Mouse (Mus musculus): ENCODE measurements at regions not wholly inside any gene's neighbourhood (a gene's known extent, or its start where the extent isn't known, plus 50 kb on each side); places are given as distances from the start of the nearest gene placed in this dataset. TPM values are rescaled to one million over a fixed set of nuclear protein-coding genes. Genes with fewer than 3 reads are reported as not detected.

GRCm38 (mm10) chr14:105377035-105377621, 118.8 kb downstream of the Ndfip2 start:
- H3K4me3 ChIP-seq = no peak overlapping the region
- no peak overlapping the region for H3K9ac ChIP-seq
- no peaks in the 10 kb centered on the region for H3K9me3 ChIP-seq
- 0 out of 2 replicates have a peak, but pooled peaks cover 3% of the 10 kb centered on the region for H3K4me1 ChIP-seq (replicated peaks)
- 79% methylated on average over 4 of the region's 4 CpGs for WGBS
- H3K4me2 ChIP-seq = no peak overlapping the region
- no peak overlapping the region for H3K27ac ChIP-seq (replicated peaks)
- H3K36me3 ChIP-seq = no peaks in the 10 kb centered on the region
- no peaks in the 10 kb centered on the region for H3K27me3 ChIP-seq
- ATAC-seq (ENCODE audit: low FRiP score, low read depth) = no peak

- ATAC-seq (ENCODE audit: low FRiP score, low read depth) = no peak
- Histone ChIP-seq H3K9me3 (no peaks in the 10 kb centered on the region), H3K27ac (replicated peaks) (no peak overlapping the region), H3K4me3 (no peak overlapping the region), H3K4me1 (replicated peaks) (no peaks in the 10 kb centered on the region), H3K9ac (no peak overlapping the region), H3K36me3 (no peaks in the 10 kb centered on the region), H3K27me3 (no peaks in the 10 kb centered on the region), H3K4me2 (no peak overlapping the region)
- 83% methylated on average over 5 of the region's 5 CpGs for WGBS
Observed at GRCm38 (mm10) chr14:105369637-105370435, 111.5 kb downstream of the Ndfip2 start.

GRCm38 (mm10) chr14:105360530-105360929, 102.2 kb downstream of the Ndfip2 start:
- ATAC-seq (ENCODE audit: low FRiP score, low read depth) = no peak
- no peak overlapping the region for H3K4me2 ChIP-seq
- WGBS = 88% methylated on average over 6 of the region's 6 CpGs

GRCm38 (mm10) chr14:105359829-105360228, 101.5 kb downstream of the Ndfip2 start:
- no peaks in the 10 kb centered on the region for H3K4me1 ChIP-seq (replicated peaks)
- no peak overlapping the region for H3K4me3 ChIP-seq
- H3K36me3 ChIP-seq = no peaks in the 10 kb centered on the region
- no peak for ATAC-seq (ENCODE audit: low FRiP score, low read depth)
- H3K27me3 ChIP-seq = no peaks in the 10 kb centered on the region
- no peak overlapping the region for H3K27ac ChIP-seq (replicated peaks)
- 86% methylated on average over 3 of the region's 3 CpGs for WGBS
- no peak overlapping the region for H3K4me2 ChIP-seq
- no peaks in the 10 kb centered on the region for H3K9me3 ChIP-seq
- H3K9ac ChIP-seq = no peak overlapping the region

More at GRCm38 (mm10) chr14:105360530-105360929, 102.2 kb downstream of the Ndfip2 start:
- no peaks in the 10 kb centered on the region for H3K9me3 ChIP-seq
- H3K4me1 ChIP-seq (replicated peaks) = no peaks in the 10 kb centered on the region
- no peak overlapping the region for H3K27ac ChIP-seq (replicated peaks)
- H3K27me3 ChIP-seq = no peaks in the 10 kb centered on the region
- no peak overlapping the region for H3K9ac ChIP-seq
- H3K4me3 ChIP-seq = no peak overlapping the region
- H3K36me3 ChIP-seq = no peaks in the 10 kb centered on the region

Small RNAs in the stretch of these regions (microRNA-seq; reads per million reads assigned to microRNA genes)
- gene Gm22406 = not detected
- not detected for gene Mir6390

All from hindbrain, embryonic 15.5 days (tissue).